Mouse (Mus musculus) G1E (cell line): ENCODE data around the gene Atp2c2. TPM values are rescaled to one million over a fixed set of nuclear protein-coding genes. Genes with fewer than 3 reads are reported as not detected.
A peak's percentile ranks its signal among the peaks of the same experiment; 100 is the strongest.

Source experiments
- ATAC-seq: 2 replicates; pipeline ENCODE4 v1.8.0; 2016; ENCODE audit warnings: mild to moderate bottlenecking; ENCODE audit not compliant: insufficient number of reproducible peaks, poor library complexity, low FRiP score, severe bottlenecking; ENCODE audit errors: extremely low read depth
- DNase-seq: peaks from one replicate; pipeline ENCODE4 v3.0.0; 2012; ENCODE audit warnings: low spot score
- H3K27me3 ChIP-seq: 2 replicates; pipeline ENCODE4 v1.6.1; 2012; ENCODE audit warnings: mild to moderate bottlenecking, low read length, inconsistent platforms; ENCODE audit not compliant: insufficient read depth
- H3K36me3 ChIP-seq: replicated peaks from 2 replicates; pipeline ENCODE3; 2012; ENCODE audit warnings: mild to moderate bottlenecking, inconsistent platforms
- H3K4me1 ChIP-seq: 2 replicates; pipeline ENCODE4 v1.6.1; 2012; ENCODE audit warnings: low read depth, low read length, inconsistent platforms, mixed read lengths; ENCODE audit not compliant: insufficient read depth
- H3K4me3 ChIP-seq: 2 replicates; pipeline ENCODE4 v1.5.1; 2012; ENCODE audit warnings: low read depth, mild to moderate bottlenecking, inconsistent platforms, low read length, moderate library complexity, mixed read lengths
- H3K9me3 ChIP-seq: replicated peaks from 2 replicates; pipeline ENCODE4 v1.6.1; 2012; ENCODE audit warnings: inconsistent platforms
- CTCF ChIP-seq: IDR thresholded peaks from 2 replicates; pipeline ENCODE4 v1.5.1; 2012; ENCODE audit warnings: low read depth, low read length, inconsistent platforms, mixed read lengths
- GATA1 ChIP-seq: IDR thresholded peaks from 2 replicates; pipeline ENCODE4 v1.6.1; 2012; ENCODE audit warnings: borderline replicate concordance, low read length, inconsistent platforms, mixed read lengths
- GATA2 ChIP-seq: IDR thresholded peaks from 2 replicates; pipeline ENCODE4 v1.6.1; 2012; ENCODE audit warnings: low read depth, low read length, inconsistent platforms, borderline replicate concordance
- POLR2AphosphoS5 ChIP-seq: IDR thresholded peaks from 2 replicates; pipeline ENCODE4 v1.6.1; 2012; ENCODE audit warnings: low read depth, low read length, inconsistent platforms; ENCODE audit not compliant: insufficient replicate concordance
- TAL1 ChIP-seq: conservative IDR thresholded peaks from 2 replicates; pipeline ENCODE4 v1.6.1; 2012; ENCODE audit warnings: low read depth, low read length, inconsistent platforms, mixed read lengths
- polyA plus RNA-seq: library from polyadenylated mRNA; stranded (reverse); fragments of >175 nt; gene quantifications from 2 replicates; pipeline ENCODE4 v1.2.3, GENCODE M21; 2012
- total RNA-seq, 2 experiments: library from RNA; stranded (forward) in 1 of 2; stranded (reverse) in 1 of 2; fragments of 200-1000 nt in 1 of 2; fragments of >200 nt in 1 of 2; fragmentation: Nextera tagmentation in 1 of 2; gene quantifications; 2 replicates each; pipeline ENCODE4 v1.2.3; 2014 to 2017

Atp2c2 gene
- total and polyA plus RNA-seq, 3 experiments, result not detected

- ATAC-seq (peak; percentile 36; the same call in 1 of the 2 replicates), DNase-seq (peak; percentile 49)
- H3K4me1 ChIP-seq, result peaks cover 42% of the 10 kb centered on the region
- TF ChIP-seq GATA2, result no peak
- peak; percentile 86 for TF ChIP-seq CTCF
- no peaks in the 10 kb centered on the region for H3K9me3 ChIP-seq
- H3K36me3 ChIP-seq, result peaks cover 19% of the 10 kb centered on the region
- peaks cover 13% of the 10 kb centered on the region; the same call in 1 of the 2 replicates for H3K27me3 ChIP-seq
- H3K4me3 ChIP-seq, result peak overlapping the region; percentile 79; the same call in 1 of the 2 replicates
These were observed 79.4 kb downstream of the Atp2c2 start for GRCm38 (mm10) chr8:119779013-119779737.

GRCm38 (mm10) chr8:119780402-119781049, 80.7 kb downstream of the Atp2c2 start:
- peaks cover 19% of the 10 kb centered on the region; the same call in 1 of the 2 replicates for H3K27me3 ChIP-seq
- H3K4me1 ChIP-seq, result peaks cover 42% of the 10 kb centered on the region
- no peak for ATAC-seq
- DNase-seq, result no peak
- TF ChIP-seq GATA1 (no peak), CTCF (no peak), POLR2AphosphoS5 (no peak), GATA2 (no peak), TAL1 (no peak)
- H3K4me3 ChIP-seq, result no peak overlapping the region
- H3K9me3 ChIP-seq, result no peaks in the 10 kb centered on the region
- peaks cover 8% of the 10 kb centered on the region for H3K36me3 ChIP-seq

GRCm38 (mm10) chr8:119781086-119781840, 81.5 kb downstream of the Atp2c2 start:
- peaks cover 23% of the 10 kb centered on the region for H3K27me3 ChIP-seq
- H3K36me3 ChIP-seq, result peaks cover 4% of the 10 kb centered on the region
- peaks cover 42% of the 10 kb centered on the region for H3K4me1 ChIP-seq
- H3K9me3 ChIP-seq, result no peaks in the 10 kb centered on the region
- DNase-seq, result no peak
- H3K4me3 ChIP-seq, result no peak overlapping the region
- TF ChIP-seq GATA1, result no peak
- no peak for TF ChIP-seq TAL1
- no peak for TF ChIP-seq CTCF
- TF ChIP-seq GATA2, result no peak
- TF ChIP-seq POLR2AphosphoS5, result no peak
- ATAC-seq, result no peak

- no peaks in the 10 kb centered on the region for H3K9me3 ChIP-seq
- no peaks in the 10 kb centered on the region for H3K36me3 ChIP-seq
- DNase-seq (peak; percentile 49), ATAC-seq (no peak)
- peaks cover 26% of the 10 kb centered on the region for H3K27me3 ChIP-seq
- H3K4me3 ChIP-seq, result no peak overlapping the region
- peaks cover 34% of the 10 kb centered on the region for H3K4me1 ChIP-seq
- peak; percentile 73 for TF ChIP-seq CTCF
- no peak for TF ChIP-seq TAL1
These were observed 82.9 kb downstream of the Atp2c2 start for GRCm38 (mm10) chr8:119782715-119783114.

GRCm38 (mm10) chr8:119783579-119783978, 83.8 kb downstream of the Atp2c2 start:
- peaks cover 27% of the 10 kb centered on the region for H3K4me1 ChIP-seq
- no peak for DNase-seq

GRCm38 (mm10) chr8:119784141-119784574, 84.3 kb downstream of the Atp2c2 start:
- peaks cover 37% of the 10 kb centered on the region for H3K27me3 ChIP-seq
- ATAC-seq, result no peak
- no peak for DNase-seq
- TF ChIP-seq GATA1 (no peak), CTCF (no peak), POLR2AphosphoS5 (no peak), GATA2 (no peak), TAL1 (no peak)
- peaks cover 22% of the 10 kb centered on the region for H3K4me1 ChIP-seq
- no peak overlapping the region for H3K4me3 ChIP-seq
- no peaks in the 10 kb centered on the region for H3K36me3 ChIP-seq
- H3K9me3 ChIP-seq, result no peaks in the 10 kb centered on the region

More at GRCm38 (mm10) chr8:119783579-119783978, 83.8 kb downstream of the Atp2c2 start:
- Histone ChIP-seq H3K36me3 (no peaks in the 10 kb centered on the region), H3K9me3 (no peaks in the 10 kb centered on the region), H3K4me3 (no peak overlapping the region), H3K27me3 (peaks cover 31% of the 10 kb centered on the region)
- no peak for TF ChIP-seq GATA2
- TF ChIP-seq CTCF, result no peak
- TF ChIP-seq POLR2AphosphoS5, result no peak
- no peak for TF ChIP-seq GATA1
- no peak for TF ChIP-seq TAL1
- ATAC-seq, result no peak
